8 mouse cellular contexts compared by ENCODE assay signal in the genomic region with DNA sequence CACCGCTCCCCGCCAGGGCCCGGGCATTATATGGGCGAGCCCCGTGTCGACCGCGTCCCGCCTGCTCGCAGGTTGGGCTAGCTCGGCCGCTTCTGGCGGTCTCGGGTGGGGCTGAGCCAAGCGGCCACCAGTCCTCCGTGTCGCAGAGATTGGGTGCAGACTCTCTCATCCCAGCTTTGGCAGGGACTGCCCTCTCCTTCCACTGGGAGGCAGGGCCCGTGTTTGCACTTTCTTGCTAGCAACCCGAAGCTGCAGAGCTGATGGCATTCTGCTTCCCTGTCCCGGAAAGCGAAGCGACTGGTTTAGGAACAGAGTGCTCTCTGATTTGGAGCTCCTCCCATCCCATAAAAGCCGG. TPM values are rescaled to one million over a fixed set of nuclear protein-coding genes. Genes with fewer than 3 reads are reported as not detected.
DNase-seq lines count a peak whose midpoint lies in the region; ATAC-seq and TF ChIP-seq lines count a peak whose summit lies in the region.

No protein-coding gene starts in this region.

- peak; percentile 48 for TF ChIP-seq POLR2A in embryonic fibroblast, embryonic 13.5 days (IDR thresholded peaks at IDR 0.05; ENCODE audit: low read depth, low read length)
- TF ChIP-seq POLR2A in olfactory bulb, adult 2 months (IDR thresholded peaks at IDR 0.05; ENCODE audit: insufficient read depth, low read depth, low read length), result no peak

- H3K9ac ChIP-seq in heart, embryonic 11.5 days (ENCODE audit: low read depth, low read length), result peak overlapping the region; percentile 93
- H3K9ac ChIP-seq in ES-E14 (ENCODE audit: insufficient read depth, low read depth, low read length, poor library complexity, severe bottlenecking), result peak overlapping the region; percentile 97
- H3K9ac ChIP-seq in limb, embryonic 13.5 days, result peak overlapping the region; percentile 94

- no peak for TF ChIP-seq CTCF in embryonic fibroblast, embryonic 13.5 days (IDR thresholded peaks at IDR 0.05; ENCODE audit: borderline replicate concordance, insufficient read depth, low read length)
- TF ChIP-seq CTCF in olfactory bulb, adult 2 months (IDR thresholded peaks at IDR 0.05; ENCODE audit: insufficient read depth, low read depth, low read length), result no peak

- no peaks in the 10 kb centered on the region for H3K27me3 ChIP-seq in heart, embryonic 11.5 days (ENCODE audit: control insufficient read depth, insufficient read depth, low read length)
- H3K27me3 ChIP-seq in limb, embryonic 13.5 days, result no peaks in the 10 kb centered on the region

- in situ Hi-C loops in ES-E14 (cut with MboI; ENCODE audit: low sequenced_read_pairs in 2 of 2, unreplicated experiment in 2 of 2), result loop anchor here (25.0 kb wide), 2 partner anchors 984 to 1509 kb away; no protein-coding TSS in a partner anchor

- peaks cover 8% of the 10 kb centered on the region; the same call in 1 of the 2 replicates for H3K36me3 ChIP-seq in heart, embryonic 11.5 days (ENCODE audit: control insufficient read depth, insufficient read depth, low read length)
- peaks cover 11% of the 10 kb centered on the region for H3K36me3 ChIP-seq in ES-E14 (ENCODE audit: control insufficient read depth, insufficient read depth, low read length, poor library complexity, severe bottlenecking)
- H3K36me3 ChIP-seq in limb, embryonic 13.5 days, result peaks cover 25% of the 10 kb centered on the region

- peak; percentile 36 for ATAC-seq in heart, embryonic 11.5 days (replicated peaks; ENCODE audit: insufficient number of reproducible peaks, low FRiP score, low TSS enrichment)
- no peak for ATAC-seq in limb, embryonic 13.5 days (ENCODE audit: low FRiP score, low read depth)

- peaks cover 11% of the 10 kb centered on the region for H3K4me1 ChIP-seq in heart, embryonic 11.5 days (ENCODE audit: control insufficient read depth, insufficient read depth, low read length)
- H3K4me1 ChIP-seq in ES-E14 (ENCODE audit: control insufficient read depth in 2 of 2, insufficient read depth in 2 of 2, low read length in 2 of 2, poor library complexity in 1 of 2), result 0 out of 4 replicates have a peak, but pooled peaks cover 2 to 3% of the 10 kb centered on the region in 2 experiments
- peaks cover 4% of the 10 kb centered on the region for H3K4me1 ChIP-seq in embryonic fibroblast, embryonic 13.5 days (ENCODE audit: control insufficient read depth, insufficient read depth, low read length)
- H3K4me1 ChIP-seq in limb, embryonic 13.5 days, result peaks cover 26% of the 10 kb centered on the region
- H3K4me1 ChIP-seq in olfactory bulb, adult 2 months (ENCODE audit: control insufficient read depth, insufficient read depth, low read length), result 0 out of 2 replicates have a peak, but pooled peaks cover 2% of the 10 kb centered on the region

- no peak for DNase-seq in heart, adult 8-10 months (ENCODE audit: low spot score)
- peak; percentile 33 for DNase-seq in ES-E14 (ENCODE audit: low read depth, low spot score)
- DNase-seq in cerebellum, adult 8-10 months, result no peak
- DNase-seq in natural killer cell, adult 2 months (ENCODE audit: low spot score in 2 of 2), result no peak

- no peaks in the 10 kb centered on the region for H3K9me3 ChIP-seq in heart, embryonic 11.5 days (replicated peaks; ENCODE audit: control insufficient read depth, low read length)
- no peaks in the 10 kb centered on the region for H3K9me3 ChIP-seq in ES-E14 (ENCODE audit: control insufficient read depth, insufficient read depth, low read depth, low read length)
- H3K9me3 ChIP-seq in limb, embryonic 13.5 days, result no peaks in the 10 kb centered on the region

- peak overlapping the region; percentile 90 for H3K4me3 ChIP-seq in heart, embryonic 11.5 days (ENCODE audit: low read depth, low read length)
- H3K4me3 ChIP-seq in ES-E14 (ENCODE audit: insufficient read depth in 1 of 2, low read depth in 1 of 2, low read length in 2 of 2, poor library complexity in 1 of 2, severe bottlenecking in 1 of 2), result peak overlapping the region; percentile 88 to 96
- peak overlapping the region; percentile 85 for H3K4me3 ChIP-seq in embryonic fibroblast, embryonic 13.5 days (ENCODE audit: insufficient read depth, low read length)
- H3K4me3 ChIP-seq in limb, embryonic 13.5 days, result peak overlapping the region; percentile 83
- peak overlapping the region; percentile 79 for H3K4me3 ChIP-seq in olfactory bulb, adult 2 months (ENCODE audit: insufficient read depth, low read depth, low read length)

- H3K27ac ChIP-seq in heart, embryonic 11.5 days (ENCODE audit: low read depth, low read length), result peak overlapping the region; percentile 93
- H3K27ac ChIP-seq in ES-E14 (ENCODE audit: insufficient read depth, low read depth, low read length, poor library complexity, severe bottlenecking), result peak overlapping the region; percentile 88
- peak overlapping the region; percentile 60 for H3K27ac ChIP-seq in embryonic fibroblast, embryonic 13.5 days (ENCODE audit: insufficient read depth, low read length)
- peak overlapping the region; percentile 95 for H3K27ac ChIP-seq in limb, embryonic 13.5 days
- peak overlapping the region; percentile 90 for H3K27ac ChIP-seq in olfactory bulb, adult 2 months (ENCODE audit: insufficient read depth, low read depth, low read length)

- peak overlapping the region; percentile 82 for H3K4me2 ChIP-seq in heart, embryonic 11.5 days
- peak overlapping the region; percentile 80 for H3K4me2 ChIP-seq in limb, embryonic 13.5 days (replicated peaks)

- 0% methylated on average over 23 of the region's 23 CpGs for WGBS in heart, embryonic 11.5 days (ENCODE audit: insufficient replicate concordance)
- WGBS in limb, embryonic 13.5 days, result under 1% methylated on average over 23 of the region's 23 CpGs
- WGBS in olfactory bulb, adult 2 months, result under 1% methylated on average over 23 of the region's 23 CpGs

TF ChIP-seq in ES-E14, 5 proteins besides CTCF, POLR2A, EP300 and RAD21:
- no peak for TF ChIP-seq MAFK (IDR thresholded peaks at IDR 0.05; ENCODE audit: insufficient read depth, low read depth, low read length)
- TF ChIP-seq ZNF384 (IDR thresholded peaks at IDR 0.05; ENCODE audit: low read depth, low read length), result no peak
- TF ChIP-seq ZC3H11A (IDR thresholded peaks at IDR 0.05; ENCODE audit: borderline replicate concordance, low read depth, low read length), result no peak
- no peak for TF ChIP-seq CHD2 (IDR thresholded peaks at IDR 0.05; ENCODE audit: low read depth, low read length)

RNA-seq across cellular contexts. Expression of a gene that starts 0.5 kb away (rescaled TPM):
- polyA plus RNA-seq in heart, embryonic 11.5 days (2014; fragmentation: Nextera tagmentation; extraction: Ambion mirVana), result 16.0 and 16.8 TPM in 2 replicates
- total RNA-seq in heart, adult 8-10 months (2022), result 1 to 10 TPM; 5.8 to 9.7 (median 7.3) TPM
- total RNA-seq in ES-E14 (2012; rRNA removed), result 21.7 and 25.2 TPM in 2 replicates
- 22.5 and 30.3 TPM in 2 replicates for polyA plus RNA-seq in embryonic fibroblast, embryonic 13.5 days (2011; ENCODE audit: insufficient read length, low read depth, missing spikeins)
- 21.8 and 22.2 TPM in 2 replicates for polyA plus RNA-seq in limb, embryonic 13.5 days (2015; fragmentation: Nextera tagmentation; extraction: Ambion mirVana)
- not detected in 2 replicates for polyA plus RNA-seq in olfactory bulb, adult 2 months (2012; ENCODE audit: insufficient read depth, insufficient read length, low replicate concordance, missing spikeins)

RNA-seq across cellular contexts. Expression of a gene that starts 1.2 kb away (rescaled TPM):
- 40.1 and 45.2 TPM in 2 replicates for polyA plus RNA-seq in heart, embryonic 11.5 days (2014; fragmentation: Nextera tagmentation; extraction: Ambion mirVana)
- total RNA-seq in heart, adult 8-10 months (2022), result 10 to 100 TPM in 2 of 4 experiments, 1 to 10 TPM in 2; 7.0 to 13.4 (median 9.4) TPM
- 43.3 and 49.9 TPM in 2 replicates for total RNA-seq in ES-E14 (2012; rRNA removed)
- 29.4 and 42.4 TPM in 2 replicates for polyA plus RNA-seq in embryonic fibroblast, embryonic 13.5 days (2011; ENCODE audit: insufficient read length, low read depth, missing spikeins)
- polyA plus RNA-seq in limb, embryonic 13.5 days (2015; fragmentation: Nextera tagmentation; extraction: Ambion mirVana), result 61.9 and 64.6 TPM in 2 replicates
- not detected in 2 replicates for polyA plus RNA-seq in olfactory bulb, adult 2 months (2012; ENCODE audit: insufficient read depth, insufficient read length, low replicate concordance, missing spikeins)
